9 mouse cellular contexts compared by ENCODE assay signal in genomic region chr7:45679966-45680621, GRCm38 (mm10). TPM values are rescaled to one million over a fixed set of nuclear protein-coding genes. Genes with fewer than 3 reads are reported as not detected.
DNase-seq lines count a peak whose midpoint lies in the region; TF ChIP-seq lines count a peak whose summit lies in the region.
"Had no signal": no experiment of that assay in that cellular context is flagged by ENCODE, and none has a peak within 500 bp of the region (broad histone marks: within the 10 kb centered on the region; RNA-seq: fewer than 3 reads in every experiment).

No protein-coding gene starts in this region.

- no peak for DNase-seq in left cerebral cortex, adult 2 months (ENCODE audit: extremely low spot score in 1 of 2, low spot score in 2 of 2)
- no peak for DNase-seq in left cerebral cortex, postnatal 4 days
- DNase-seq in adrenal gland, postnatal 14 days: peak; percentile 80
- DNase-seq in heart, postnatal 10 days: peak; percentile 72 to 81
- peak; percentile 75 for DNase-seq in lung, postnatal 25 days (ENCODE audit: low spot score)
- no peak for DNase-seq in natural killer cell, adult 2 months (ENCODE audit: low spot score in 2 of 2)
- no peak for DNase-seq in retina, postnatal 1 day
- no peak for DNase-seq in thymus, postnatal 14 days

- peak overlapping the region; percentile 53; the same call in 1 of the 2 replicates for H3K27ac ChIP-seq in left cerebral cortex, adult 2 months
- H3K27ac ChIP-seq: liver, embryonic 14.5 days had no signal

- H3K4me3 ChIP-seq in left cerebral cortex, adult 2 months: no peak overlapping the region

- intact Hi-C loops in left cerebral cortex, adult 2 months (cut with DNase I): loop anchor here (5.0 kb wide), 1 partner anchor 213 kb away; the partner anchor contains the start of gene Bax
- intact Hi-C loops in left cerebral cortex, postnatal 4 days (cut with DNase I): loop anchor here (10.0 kb wide), 1 partner anchor 85 kb away; no protein-coding TSS in a partner anchor
- intact Hi-C loops in heart, postnatal 10 days (cut with DNase I): loop anchor here (2.0 kb wide), 1 partner anchor 51 kb away; no protein-coding TSS in a partner anchor

- no peak for TF ChIP-seq CTCF in left cerebral cortex, adult 2 months (IDR thresholded peaks at IDR 0.05)

RNA-seq across cellular contexts. Expression of gene Ntn5, which starts 3.7 kb away (rescaled TPM):
- 1 to 10 TPM; 6.4 to 6.9 TPM for total RNA-seq in left cerebral cortex, adult 2 months (2021)
- total RNA-seq in left cerebral cortex, postnatal 4 days (2021): under 1 TPM in 1 of 2 experiments, not detected in 1; 0.34 TPM
- 0.26 TPM in 1 of 2 replicates, not detected in the other for total RNA-seq in adrenal gland, postnatal 14 days (2021)
- under 1 TPM in 1 of 2 experiments, not detected in 1; 0.15 TPM for total RNA-seq in heart, postnatal 10 days (2021)

RNA-seq across cellular contexts. Expression of gene Fut2, which starts 13.9 kb away (rescaled TPM):
- under 1 TPM in 1 of 2 experiments, not detected in 1; 0.11 TPM for total RNA-seq in left cerebral cortex, adult 2 months (2021)
- not detected for total RNA-seq in left cerebral cortex, postnatal 4 days (2021)
- 0.11 TPM in 1 of 2 replicates, not detected in the other for total RNA-seq in adrenal gland, postnatal 14 days (2021)
- under 1 TPM in 1 of 2 experiments, not detected in 1; 0.38 TPM for total RNA-seq in heart, postnatal 10 days (2021)

RNA-seq across cellular contexts. Expression of gene Sec1, which starts 14.1 kb away (rescaled TPM):
- 1 to 10 TPM; 1.1 to 1.2 TPM for total RNA-seq in left cerebral cortex, adult 2 months (2021)
- under 1 TPM; 0.18 to 0.20 TPM for total RNA-seq in left cerebral cortex, postnatal 4 days (2021)
- 0.22 and 0.41 TPM in 2 replicates for total RNA-seq in adrenal gland, postnatal 14 days (2021)
- total RNA-seq in heart, postnatal 10 days (2021): under 1 TPM in 1 of 2 experiments, not detected in 1; 0.22 TPM

RNA-seq across cellular contexts. Expression of gene Car11, which starts 19.5 kb away (rescaled TPM):
- total RNA-seq in left cerebral cortex, adult 2 months (2021): 100 to 1,000 TPM; 211 to 244 TPM
- total RNA-seq in left cerebral cortex, postnatal 4 days (2021): 100 to 1,000 TPM; 136 to 144 TPM
- 10.5 and 16.9 TPM in 2 replicates for total RNA-seq in adrenal gland, postnatal 14 days (2021)
- 1 to 10 TPM; 4.2 to 4.6 TPM for total RNA-seq in heart, postnatal 10 days (2021)

RNA-seq across cellular contexts. Expression of gene Dbp, which starts 24.8 kb away (rescaled TPM):
- 100 to 1,000 TPM in 1 of 2 experiments, 10 to 100 TPM in 1; 60.3 to 104 TPM for total RNA-seq in left cerebral cortex, adult 2 months (2021)
- total RNA-seq in left cerebral cortex, postnatal 4 days (2021): 10 to 100 TPM; 19.1 to 22.2 TPM
- 31.2 and 46.3 TPM in 2 replicates for total RNA-seq in adrenal gland, postnatal 14 days (2021)
- total RNA-seq in heart, postnatal 10 days (2021): 10 to 100 TPM; 22.7 to 29.8 TPM

Comparison
In these comparisons a context has a peak if more than half of its experiments do, and no peak if none do; other contexts are left out.
1. DNase-seq: peak in adrenal gland, postnatal 14 days (single experiment), heart, postnatal 10 days (2 of 2) and lung, postnatal 25 days (single experiment); none in left cerebral cortex, adult 2 months (0 of 2), left cerebral cortex, postnatal 4 days (single experiment), natural killer cell, adult 2 months (0 of 2), retina, postnatal 1 day (single experiment) and thymus, postnatal 14 days (single experiment).